Mouse (Mus musculus): ENCODE measurements around the gene Gpx2. TPM values are rescaled to one million over a fixed set of nuclear protein-coding genes. Genes with fewer than 3 reads are reported as not detected.

Gene Gpx2
- 1 to 10 TPM in 1 of 2 experiments, under 1 TPM in 1; 0.76 to 1.1 TPM for total RNA-seq (2023)

GRCm38 (mm10) chr12:76795350-76795749 lies at the start of gene Gpx2:
Gene Gpx2 (minus strand): TSS chr12:76795554.

GRCm38 (mm10) chr12:76822651-76823041 lies 27.3 kb upstream of the Gpx2 start, which contains the start of gene Rab15:
Gene Rab15 (minus strand): TSS chr12:76822908.

GRCm38 (mm10) chr12:76765354-76765851 lies 30.0 kb downstream of the Gpx2 start, which contains the start of the genes Churc1 and Fntb:
Gene Churc1 (plus strand): TSS chr12:76765538.
Gene Fntb (plus strand): TSS chr12:76765589.

Other genes starting within 250 kb of the Gpx2 start
- 1 to 10 TPM; 1.1 to 2.0 TPM for gene Sptb, start 85.0 kb downstream of the Gpx2 start, total RNA-seq (2023)
- 10 to 100 TPM; 47.6 to 62.7 TPM for gene Churc1, start 30.0 kb downstream of the Gpx2 start, total RNA-seq (2023)
- 10 to 100 TPM; 43.1 to 43.7 TPM for gene Fntb, start 30.0 kb downstream of the Gpx2 start, total RNA-seq (2023)
- gene Rab15, start 27.4 kb upstream of the Gpx2 start, total RNA-seq (2023), result not detected
- gene Max, start 166.6 kb upstream of the Gpx2 start, total RNA-seq (2023), result 100 to 1,000 TPM; 202 TPM

All from T-cell, adult 66 days (primary cell).